Mouse (Mus musculus) kidney, postnatal 14 days (tissue): ENCODE data around the gene Ptges2.

ENCODE experiments used
- DNase-seq: peaks from one replicate; pipeline ENCODE4 v3.0.0; 2022; ENCODE audit warnings: mixed read lengths

The Ptges2 gene

GRCm38 (mm10) chr2:32441550-32441949, 45.9 kb downstream of the Ptges2 start:
- DNase-seq = no peak

GRCm38 (mm10) chr2:32445535-32445934, 49.8 kb downstream of the Ptges2 start:
- no peak for DNase-seq

- peak; percentile 64 for DNase-seq
Observed at GRCm38 (mm10) chr2:32447264-32447936, 51.7 kb downstream of the Ptges2 start.

GRCm38 (mm10) chr2:32448480-32448879, 52.8 kb downstream of the Ptges2 start:
- DNase-seq = no peak

GRCm38 (mm10) chr2:32449761-32450754, 54.4 kb downstream of the Ptges2 start, which contains the start of gene Naif1:
Gene Naif1, plus strand, starts transcription at chr2:32450457.
- DNase-seq = no peak

- peak; percentile 99 for DNase-seq
Observed at GRCm38 (mm10) chr2:32450881-32451844, 55.5 kb downstream of the Ptges2 start, which contains the start of gene Slc25a25. Gene Slc25a25, minus strand, starts transcription at chr2:32451445.

- DNase-seq = peak; percentile 99
Observed at GRCm38 (mm10) chr2:32451870-32452372, 56.2 kb downstream of the Ptges2 start.

GRCm38 (mm10) chr2:32452441-32452971, 56.8 kb downstream of the Ptges2 start:
- DNase-seq = peak; percentile 29

- DNase-seq = no peak
Observed at GRCm38 (mm10) chr2:32453641-32454303, 58.1 kb downstream of the Ptges2 start.

- DNase-seq = no peak
Observed at GRCm38 (mm10) chr2:32454633-32455032, 58.9 kb downstream of the Ptges2 start.

GRCm38 (mm10) chr2:32455101-32455500, 59.4 kb downstream of the Ptges2 start:
- no peak for DNase-seq
